Mouse (Mus musculus) midbrain, embryonic 11.5 days (tissue): ENCODE measurements at regions not wholly inside any gene's neighbourhood (a gene's known extent, or its start where the extent isn't known, plus 50 kb on each side); places are given as distances from the start of the nearest gene placed in this dataset.

ENCODE experiments used
- ATAC-seq: fragments of 200-750 bp; cut with Nextera tagmentation; 2 replicates; pipeline ENCODE4 v1.8.0; 2017; ENCODE audit warnings: moderate TSS enrichment, moderate library complexity; ENCODE audit not compliant: low FRiP score
- DNase-seq: peaks from one replicate; pipeline ENCODE4 v3.0.0; 2015; ENCODE audit warnings: low spot score; ENCODE audit errors: missing footprints
- H3K27ac ChIP-seq: fragments of 300-500 bp; sonication (generic); 2 replicates; pipeline ENCODE4 v1.5.1; 2014; ENCODE audit warnings: low read depth, low read length
- H3K27me3 ChIP-seq: fragments of 300-500 bp; sonication (generic); 2 replicates; pipeline ENCODE4 v1.6.1; 2014; ENCODE audit warnings: mild to moderate bottlenecking, low read length, moderate library complexity, mixed read lengths; ENCODE audit not compliant: control insufficient read depth, insufficient read depth
- H3K36me3 ChIP-seq: fragments of 300-500 bp; sonication (generic); 2 replicates; pipeline ENCODE4 v1.6.1; 2014; ENCODE audit warnings: mild to moderate bottlenecking, low read length, moderate library complexity, mixed read lengths; ENCODE audit not compliant: control insufficient read depth, insufficient read depth
- H3K4me1 ChIP-seq: fragments of 300-500 bp; sonication (generic); 2 replicates; pipeline ENCODE4 v1.6.1; 2014; ENCODE audit warnings: low read length; ENCODE audit not compliant: control insufficient read depth, insufficient read depth
- H3K4me2 ChIP-seq: fragments of 300-500 bp; sonication (generic); 2 replicates; pipeline ENCODE4 v1.6.1; 2014; ENCODE audit warnings: mild to moderate bottlenecking, moderate library complexity
- H3K4me3 ChIP-seq: fragments of 300-500 bp; sonication (generic); 2 replicates; pipeline ENCODE4 v1.5.1; 2014; ENCODE audit warnings: low read depth, low read length
- H3K9ac ChIP-seq: fragments of 300-500 bp; sonication (generic); 2 replicates; pipeline ENCODE4 v1.6.1; 2014; ENCODE audit warnings: low read length
- H3K9me3 ChIP-seq: fragments of 300-500 bp; sonication (generic); 2 replicates; pipeline ENCODE4 v1.6.1; 2016; ENCODE audit warnings: low read length; ENCODE audit not compliant: control insufficient read depth
- WGBS: fragments of 180-500 bp; shearing (Covaris S2); extraction: QIAGEN DNeasy Blood & Tissue Kit; methylation state at CpG from one replicate; pipeline ENCODE4 v1.1.7; 2014; 5-methylcytosine and 5-hydroxymethylcytosine counted together

- Histone ChIP-seq H3K36me3 (no peaks in the 10 kb centered on the region), H3K4me1 (no peaks in the 10 kb centered on the region), H3K27me3 (no peaks in the 10 kb centered on the region), H3K4me3 (no peak overlapping the region), H3K4me2 (no peak overlapping the region), H3K9ac (no peak overlapping the region), H3K27ac (no peak overlapping the region), H3K9me3 (no peaks in the 10 kb centered on the region)
- WGBS: 89% methylated on average over 1 of the region's 1 CpGs
- DNase-seq (no peak), ATAC-seq (no peak)
Measured at GRCm38 (mm10) chr8:36348067-36348466, 582.5 kb downstream of the Gm19410 start.

GRCm38 (mm10) chr8:36354926-36355325 lies 589.3 kb downstream of the Gm19410 start:
- H3K36me3 ChIP-seq: no peaks in the 10 kb centered on the region
- DNase-seq (no peak), ATAC-seq (no peak)
- H3K27ac ChIP-seq: no peak overlapping the region
- no peak overlapping the region for H3K4me2 ChIP-seq
- no peak overlapping the region for H3K9ac ChIP-seq
- H3K9me3 ChIP-seq: no peaks in the 10 kb centered on the region
- no peaks in the 10 kb centered on the region for H3K27me3 ChIP-seq
- H3K4me3 ChIP-seq: no peak overlapping the region
- WGBS: 32% methylated on average over 3 of the region's 3 CpGs
- H3K4me1 ChIP-seq: no peaks in the 10 kb centered on the region

GRCm38 (mm10) chr8:36358998-36359397 lies 593.4 kb downstream of the Gm19410 start:
- no peaks in the 10 kb centered on the region for H3K27me3 ChIP-seq
- no peaks in the 10 kb centered on the region for H3K36me3 ChIP-seq
- no peak overlapping the region for H3K4me3 ChIP-seq
- H3K27ac ChIP-seq: no peak overlapping the region
- DNase-seq (no peak), ATAC-seq (no peak)
- no peaks in the 10 kb centered on the region for H3K9me3 ChIP-seq
- H3K4me1 ChIP-seq: no peaks in the 10 kb centered on the region
- H3K9ac ChIP-seq: no peak overlapping the region
- no peak overlapping the region for H3K4me2 ChIP-seq
- WGBS: 83% methylated on average over 2 of the region's 2 CpGs

GRCm38 (mm10) chr8:36361255-36361654 lies 595.7 kb downstream of the Gm19410 start:
- H3K27ac ChIP-seq: no peak overlapping the region
- no peak overlapping the region for H3K4me2 ChIP-seq
- no peaks in the 10 kb centered on the region for H3K4me1 ChIP-seq
- no peaks in the 10 kb centered on the region for H3K36me3 ChIP-seq
- ATAC-seq: 0 out of 2 replicates have a peak, but pooled peaks have one; percentile 55
- no peaks in the 10 kb centered on the region for H3K27me3 ChIP-seq
- H3K4me3 ChIP-seq: no peak overlapping the region
- H3K9me3 ChIP-seq: no peaks in the 10 kb centered on the region
- WGBS: 25% methylated on average over 2 of the region's 2 CpGs
- H3K9ac ChIP-seq: no peak overlapping the region
- DNase-seq: peak; percentile 95

- Histone ChIP-seq H3K9ac (no peak overlapping the region), H3K9me3 (no peaks in the 10 kb centered on the region), H3K4me2 (no peak overlapping the region), H3K27me3 (no peaks in the 10 kb centered on the region), H3K36me3 (no peaks in the 10 kb centered on the region), H3K4me3 (no peak overlapping the region), H3K27ac (no peak overlapping the region), H3K4me1 (no peaks in the 10 kb centered on the region)
- WGBS: 66% methylated on average over 8 of the region's 8 CpGs
- DNase-seq: no peak
- ATAC-seq: no peak
Measured at GRCm38 (mm10) chr8:36361818-36362217, 596.2 kb downstream of the Gm19410 start.

- Histone ChIP-seq H3K4me2 (no peak overlapping the region), H3K9ac (no peak overlapping the region), H3K36me3 (no peaks in the 10 kb centered on the region), H3K9me3 (no peaks in the 10 kb centered on the region), H3K27ac (no peak overlapping the region), H3K27me3 (no peaks in the 10 kb centered on the region), H3K4me1 (no peaks in the 10 kb centered on the region), H3K4me3 (no peak overlapping the region)
- no peak for ATAC-seq
- DNase-seq: no peak
- WGBS: 88% methylated on average over 9 of the region's 9 CpGs
Measured at GRCm38 (mm10) chr8:36363291-36363690, 597.7 kb downstream of the Gm19410 start.

- Histone ChIP-seq H3K4me3 (no peak overlapping the region), H3K36me3 (no peaks in the 10 kb centered on the region), H3K4me1 (no peaks in the 10 kb centered on the region), H3K27ac (no peak overlapping the region), H3K9ac (no peak overlapping the region), H3K27me3 (no peaks in the 10 kb centered on the region), H3K9me3 (no peaks in the 10 kb centered on the region), H3K4me2 (no peak overlapping the region)
- no peak for DNase-seq
- WGBS: 66% methylated on average over 6 of the region's 6 CpGs
- no peak for ATAC-seq
Measured at GRCm38 (mm10) chr8:36364567-36365231, 599.1 kb downstream of the Gm19410 start.

- no peaks in the 10 kb centered on the region for H3K9me3 ChIP-seq
- no peak overlapping the region for H3K27ac ChIP-seq
- 68% methylated on average over 2 of the region's 2 CpGs for WGBS
- H3K9ac ChIP-seq: no peak overlapping the region
- ATAC-seq (no peak), DNase-seq (no peak)
- no peaks in the 10 kb centered on the region for H3K36me3 ChIP-seq
- no peaks in the 10 kb centered on the region for H3K27me3 ChIP-seq
- H3K4me3 ChIP-seq: no peak overlapping the region
- H3K4me1 ChIP-seq: no peaks in the 10 kb centered on the region
- H3K4me2 ChIP-seq: no peak overlapping the region
Measured at GRCm38 (mm10) chr8:36365945-36366344, 600.4 kb downstream of the Gm19410 start.

GRCm38 (mm10) chr8:36376579-36377350 lies 611.2 kb downstream of the Gm19410 start:
- WGBS: 64% methylated on average over 5 of the region's 5 CpGs
- H3K4me1 ChIP-seq: no peaks in the 10 kb centered on the region

More at GRCm38 (mm10) chr8:36376579-36377350, 611.2 kb downstream of the Gm19410 start:
- Histone ChIP-seq H3K36me3 (no peaks in the 10 kb centered on the region), H3K9ac (no peak overlapping the region), H3K4me3 (no peak overlapping the region), H3K4me2 (no peak overlapping the region), H3K27ac (no peak overlapping the region), H3K9me3 (no peaks in the 10 kb centered on the region), H3K27me3 (no peaks in the 10 kb centered on the region)
- no peak for ATAC-seq
- DNase-seq: no peak
